Comparison of ENCODE assay signal across 12 mouse cellular contexts in the genomic region with DNA sequence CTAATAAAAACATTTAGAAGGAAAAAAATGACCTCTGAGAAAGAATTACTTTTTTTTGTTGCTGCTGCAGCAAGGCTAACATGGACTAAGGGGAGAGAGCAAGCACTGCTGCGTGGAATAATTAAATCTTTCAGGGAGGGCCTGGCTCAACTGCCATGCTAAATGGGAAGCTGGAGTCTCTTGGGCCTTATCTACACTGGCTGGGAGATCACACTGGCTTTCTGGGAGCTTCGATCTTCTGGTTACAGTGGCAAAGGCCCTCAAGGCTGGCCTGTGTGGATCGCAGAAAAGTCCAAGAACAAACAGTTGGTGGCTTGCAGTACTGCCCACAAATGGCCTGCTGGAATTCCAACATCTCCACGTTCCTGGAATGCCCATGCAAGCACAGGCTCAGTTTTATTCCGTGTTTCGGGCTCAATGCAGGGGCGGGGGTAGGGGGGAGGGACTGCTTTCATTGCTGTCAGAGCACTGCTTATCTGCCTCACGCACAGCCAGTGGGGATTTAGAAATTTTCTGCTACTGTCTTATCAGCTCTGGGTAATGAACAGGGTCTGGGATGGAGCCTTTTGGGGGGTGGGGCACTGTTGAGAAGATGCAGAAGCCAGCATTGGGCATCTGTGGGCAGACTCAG.
DNase-seq lines count a peak whose midpoint lies in the region; ATAC-seq lines count a peak whose summit lies in the region.
"Had no signal": no experiment of that assay in that cellular context is flagged by ENCODE, and none has a peak within 500 bp of the region (broad histone marks: within the 10 kb centered on the region; RNA-seq: fewer than 3 reads in every experiment).

No protein-coding gene starts in this region.

- H3K9ac ChIP-seq in heart, embryonic 15.5 days: peak overlapping the region; percentile 11; the same call in 1 of the 2 replicates
- H3K9ac ChIP-seq in midbrain, embryonic 14.5 days (replicated peaks; ENCODE audit: low read length): 0 out of 2 replicates have a peak overlapping the region, but pooled peaks have one; percentile 4
- H3K9ac ChIP-seq: liver, embryonic 15.5 days had no signal

- 21% methylated on average over 8 of the region's 8 CpGs for WGBS in heart, embryonic 15.5 days
- 39% methylated on average over 8 of the region's 8 CpGs for WGBS in hindbrain, embryonic 10.5 days
- 13% methylated on average over 8 of the region's 8 CpGs for WGBS in midbrain, embryonic 14.5 days

- H3K4me3 ChIP-seq in heart, embryonic 15.5 days: no peak overlapping the region
- H3K4me3 ChIP-seq in hindbrain, embryonic 10.5 days: no peak overlapping the region
- no peak overlapping the region for H3K4me3 ChIP-seq in midbrain, embryonic 14.5 days (replicated peaks; ENCODE audit: low read depth, low read length)
- H3K4me3 ChIP-seq: liver, embryonic 15.5 days had no signal

- peak; percentile 37 for ATAC-seq in heart, embryonic 15.5 days (replicated peaks; ENCODE audit: insufficient number of reproducible peaks, insufficient read depth, low FRiP score, low read depth)
- peak; percentile 51 for ATAC-seq in midbrain, embryonic 14.5 days (ENCODE audit: low FRiP score, low TSS enrichment)
- ATAC-seq: CD4-positive, CD25-positive, alpha-beta regulatory T cell, adult 4 months had no signal

- H3K9me3 ChIP-seq in heart, embryonic 15.5 days (replicated peaks): no peaks in the 10 kb centered on the region
- no peaks in the 10 kb centered on the region for H3K9me3 ChIP-seq in hindbrain, embryonic 10.5 days
- no peaks in the 10 kb centered on the region for H3K9me3 ChIP-seq in midbrain, embryonic 14.5 days (ENCODE audit: control insufficient read depth, low read length)
- H3K9me3 ChIP-seq: liver, embryonic 15.5 days had no signal

- peak overlapping the region; percentile 28 for H3K4me2 ChIP-seq in heart, embryonic 15.5 days
- 0 out of 2 replicates have a peak overlapping the region, but pooled peaks have one; percentile 4 for H3K4me2 ChIP-seq in midbrain, embryonic 14.5 days (ENCODE audit: low read length)
- H3K4me2 ChIP-seq: liver, embryonic 15.5 days had no signal

- no peaks in the 10 kb centered on the region for H3K27me3 ChIP-seq in heart, embryonic 15.5 days
- H3K27me3 ChIP-seq in hindbrain, embryonic 10.5 days (ENCODE audit: insufficient read depth, poor library complexity, severe bottlenecking): no peaks in the 10 kb centered on the region
- no peaks in the 10 kb centered on the region for H3K27me3 ChIP-seq in midbrain, embryonic 14.5 days (ENCODE audit: control insufficient read depth, insufficient read depth, low read length)
- H3K27me3 ChIP-seq: liver, embryonic 15.5 days had no signal

- no peak for DNase-seq in heart, postnatal 4 days
- peak; percentile 34 for DNase-seq in embryo, embryonic 11 days
- peak; percentile 26 for DNase-seq in hindbrain, embryonic 10.5 days (ENCODE audit: low spot score)
- peak; percentile 76 for DNase-seq in midbrain, embryonic 14.5 days
- no peak for DNase-seq in right cerebral cortex, adult 18-20 months
- DNase-seq in urinary bladder, postnatal 4 days (ENCODE audit: low spot score in 2 of 2): no peak
- DNase-seq in right cerebral cortex, postnatal 4 days: no peak
- DNase-seq: cerebellum, adult 8-10 months had no signal

- H3K36me3 ChIP-seq in heart, embryonic 15.5 days: no peaks in the 10 kb centered on the region
- no peaks in the 10 kb centered on the region for H3K36me3 ChIP-seq in hindbrain, embryonic 10.5 days
- H3K36me3 ChIP-seq in midbrain, embryonic 14.5 days (ENCODE audit: control insufficient read depth, insufficient read depth, low read length): no peaks in the 10 kb centered on the region
- H3K36me3 ChIP-seq: liver, embryonic 15.5 days had no signal

- H3K27ac ChIP-seq in heart, embryonic 15.5 days: peak overlapping the region; percentile 81
- peak overlapping the region; percentile 84 for H3K27ac ChIP-seq in hindbrain, embryonic 10.5 days
- peak overlapping the region; percentile 96 for H3K27ac ChIP-seq in midbrain, embryonic 14.5 days (replicated peaks; ENCODE audit: low read depth, low read length)
- H3K27ac ChIP-seq: liver, embryonic 15.5 days; stomach, postnatal 0 days had no signal

- H3K4me1 ChIP-seq in heart, embryonic 15.5 days (replicated peaks): peaks cover 57% of the 10 kb centered on the region
- H3K4me1 ChIP-seq in hindbrain, embryonic 10.5 days (replicated peaks): peaks cover 88% of the 10 kb centered on the region
- H3K4me1 ChIP-seq in midbrain, embryonic 14.5 days (ENCODE audit: control insufficient read depth, insufficient read depth, low read length): peaks cover 76% of the 10 kb centered on the region
- H3K4me1 ChIP-seq: liver, embryonic 15.5 days had no signal

Comparison
In these comparisons a context has a peak if more than half of its experiments do, and no peak if none do; other contexts are left out.
1. DNase-seq: peak in embryo, embryonic 11 days (single experiment), hindbrain, embryonic 10.5 days (single experiment) and midbrain, embryonic 14.5 days (single experiment); none in heart, postnatal 4 days (single experiment), right cerebral cortex, adult 18-20 months (single experiment), urinary bladder, postnatal 4 days (0 of 2) and right cerebral cortex, postnatal 4 days (single experiment).
2. Peak in every context shown above with its lines, with median percentiles within 50 percentile points of each other: H3K27ac ChIP-seq.